Mouse (Mus musculus): ENCODE results near the gene Efcab6. TPM values are rescaled to one million over a fixed set of nuclear protein-coding genes. Genes with fewer than 3 reads are reported as not detected.

Efcab6 gene
- polyA plus RNA-seq, 1 experiment from 2014 or later, result 0.10 TPM

DNA sequence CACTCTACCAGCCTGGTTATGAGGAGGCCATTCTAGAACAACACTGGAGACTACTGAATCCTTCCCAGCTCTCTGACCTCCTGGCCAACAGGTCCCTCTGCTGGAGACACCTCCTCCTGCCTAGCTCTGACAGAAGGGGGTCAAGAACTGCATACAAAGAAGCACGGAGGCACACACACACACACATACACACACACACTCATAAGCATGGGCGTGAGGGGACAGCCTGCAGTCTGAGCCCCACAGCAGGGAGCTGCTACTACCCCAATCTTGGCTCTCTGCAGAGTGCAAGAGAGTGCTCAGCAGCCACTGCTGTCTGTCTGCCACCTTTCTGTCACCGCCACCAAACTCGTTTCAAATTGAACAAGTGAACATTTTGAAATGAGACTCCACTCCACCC lies 67.6 kb downstream of the Efcab6 start:
- Histone ChIP-seq H3K4me2 (replicated peaks) (no peak overlapping the region), H3K27ac (no peak overlapping the region), H3K9ac (no peak overlapping the region), H3K27me3 (replicated peaks) (no peaks in the 10 kb centered on the region), H3K9me3 (no peaks in the 10 kb centered on the region), H3K4me3 (replicated peaks) (no peak overlapping the region), H3K36me3 (no peaks in the 10 kb centered on the region), H3K4me1 (replicated peaks) (peaks cover 5% of the 10 kb centered on the region; the same call in 1 of the 2 replicates)
- 33% methylated on average over 4 of the region's 4 CpGs for WGBS
- ATAC-seq, result no peak

DNA sequence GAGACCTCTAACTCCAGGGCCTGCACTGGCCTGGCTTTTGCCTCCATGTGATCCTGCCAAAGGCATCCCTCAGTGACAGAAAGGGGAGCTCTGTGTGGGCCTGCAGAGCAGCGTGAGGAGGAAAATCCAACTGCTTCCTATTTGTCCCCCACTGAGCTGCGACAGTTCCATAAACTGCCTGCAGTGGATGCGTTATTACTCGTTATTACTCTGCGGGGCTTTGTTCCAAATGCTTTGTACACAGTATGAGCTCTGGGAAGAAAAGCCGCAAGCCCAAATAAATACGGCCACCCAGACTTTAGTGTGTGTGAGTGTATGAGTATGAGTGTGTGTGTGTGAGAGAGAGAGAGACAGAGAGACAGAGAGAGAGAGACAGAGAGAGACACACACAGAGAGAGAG lies 68.3 kb downstream of the Efcab6 start:
- H3K27me3 ChIP-seq (replicated peaks), result no peaks in the 10 kb centered on the region
- WGBS, result 55% methylated on average over 7 of the region's 7 CpGs
- H3K9me3 ChIP-seq, result no peaks in the 10 kb centered on the region
- no peak for ATAC-seq
- no peak overlapping the region for H3K27ac ChIP-seq
- H3K36me3 ChIP-seq, result no peaks in the 10 kb centered on the region
- no peak overlapping the region for H3K4me2 ChIP-seq (replicated peaks)
- H3K4me1 ChIP-seq (replicated peaks), result peaks cover 5% of the 10 kb centered on the region; the same call in 1 of the 2 replicates
- H3K9ac ChIP-seq, result no peak overlapping the region
- no peak overlapping the region for H3K4me3 ChIP-seq (replicated peaks)

DNA sequence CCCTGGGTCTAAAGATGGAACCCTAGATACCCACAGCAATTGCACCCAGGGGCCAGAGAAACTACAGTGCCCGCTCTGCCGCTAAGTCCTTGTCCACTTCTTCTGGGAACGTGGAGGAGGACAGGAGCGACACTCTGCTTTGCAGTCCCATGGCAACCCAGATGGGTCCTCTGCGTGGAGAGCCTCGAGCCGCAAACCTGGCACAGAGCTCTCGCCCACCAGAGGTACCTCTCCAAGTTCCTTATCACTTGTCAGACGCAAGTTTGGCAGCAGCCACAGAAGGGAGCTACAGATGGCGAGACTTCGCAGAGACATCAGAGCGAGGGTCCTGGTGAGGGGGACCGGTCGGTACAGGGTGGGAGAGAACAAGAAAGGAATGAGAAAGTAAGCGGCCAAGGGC lies 73.0 kb downstream of the Efcab6 start:
- no peak overlapping the region for H3K9ac ChIP-seq
- ATAC-seq, result no peak
- H3K36me3 ChIP-seq, result no peaks in the 10 kb centered on the region
- 85% methylated on average over 15 of the region's 15 CpGs for WGBS
- 0 out of 2 replicates have a peak, but pooled peaks cover 5% of the 10 kb centered on the region for H3K4me1 ChIP-seq (replicated peaks)
- no peak overlapping the region for H3K4me2 ChIP-seq (replicated peaks)
- H3K9me3 ChIP-seq, result no peaks in the 10 kb centered on the region
- H3K27me3 ChIP-seq (replicated peaks), result no peaks in the 10 kb centered on the region
- no peak overlapping the region for H3K27ac ChIP-seq
- no peak overlapping the region for H3K4me3 ChIP-seq (replicated peaks)

DNA sequence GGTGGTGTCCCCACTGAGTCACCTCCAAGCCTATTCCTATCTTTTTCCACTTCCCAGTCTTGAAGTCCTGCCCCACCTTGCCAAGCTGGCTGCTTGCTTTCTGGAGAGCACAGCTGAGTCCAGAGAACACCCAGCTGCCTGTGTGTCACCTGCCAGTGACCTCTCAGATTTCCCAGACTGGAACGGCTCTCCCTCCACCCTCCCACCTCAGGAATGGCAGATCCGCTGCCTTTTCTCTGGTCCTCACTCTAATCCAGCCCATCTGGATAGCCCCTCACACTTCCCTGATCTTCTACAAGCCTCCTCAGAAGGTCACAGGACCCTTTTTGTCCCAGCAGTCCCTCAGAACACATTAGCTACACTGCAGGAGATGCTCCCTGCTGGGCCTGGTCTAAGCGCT lies 73.7 kb downstream of the Efcab6 start:
- ATAC-seq, result no peak
- no peak overlapping the region for H3K9ac ChIP-seq
- H3K4me2 ChIP-seq (replicated peaks), result no peak overlapping the region
- 0 out of 2 replicates have a peak, but pooled peaks cover 5% of the 10 kb centered on the region for H3K4me1 ChIP-seq (replicated peaks)
- no peaks in the 10 kb centered on the region for H3K27me3 ChIP-seq (replicated peaks)
- no peaks in the 10 kb centered on the region for H3K36me3 ChIP-seq
- WGBS, result 3% methylated on average over 3 of the region's 3 CpGs
- no peak overlapping the region for H3K27ac ChIP-seq
- no peaks in the 10 kb centered on the region for H3K9me3 ChIP-seq
- no peak overlapping the region for H3K4me3 ChIP-seq (replicated peaks)

- Histone ChIP-seq H3K27ac (no peak overlapping the region), H3K4me3 (replicated peaks) (no peak overlapping the region), H3K9me3 (no peaks in the 10 kb centered on the region), H3K36me3 (no peaks in the 10 kb centered on the region), H3K4me1 (replicated peaks) (0 out of 2 replicates have a peak, but pooled peaks cover 5% of the 10 kb centered on the region), H3K27me3 (replicated peaks) (no peaks in the 10 kb centered on the region), H3K9ac (no peak overlapping the region), H3K4me2 (replicated peaks) (no peak overlapping the region)
- WGBS, result 91% methylated on average over 5 of the region's 5 CpGs
- no peak for ATAC-seq
Observed at GRCm38 (mm10) chr15:83989241-83989640, 75.9 kb downstream of the Efcab6 start.

- 34% methylated on average over 7 of the region's 7 CpGs for WGBS
- H3K27ac ChIP-seq, result no peak overlapping the region
- no peak for ATAC-seq
Observed at GRCm38 (mm10) chr15:83988087-83988486, 77.1 kb downstream of the Efcab6 start.

DNA sequence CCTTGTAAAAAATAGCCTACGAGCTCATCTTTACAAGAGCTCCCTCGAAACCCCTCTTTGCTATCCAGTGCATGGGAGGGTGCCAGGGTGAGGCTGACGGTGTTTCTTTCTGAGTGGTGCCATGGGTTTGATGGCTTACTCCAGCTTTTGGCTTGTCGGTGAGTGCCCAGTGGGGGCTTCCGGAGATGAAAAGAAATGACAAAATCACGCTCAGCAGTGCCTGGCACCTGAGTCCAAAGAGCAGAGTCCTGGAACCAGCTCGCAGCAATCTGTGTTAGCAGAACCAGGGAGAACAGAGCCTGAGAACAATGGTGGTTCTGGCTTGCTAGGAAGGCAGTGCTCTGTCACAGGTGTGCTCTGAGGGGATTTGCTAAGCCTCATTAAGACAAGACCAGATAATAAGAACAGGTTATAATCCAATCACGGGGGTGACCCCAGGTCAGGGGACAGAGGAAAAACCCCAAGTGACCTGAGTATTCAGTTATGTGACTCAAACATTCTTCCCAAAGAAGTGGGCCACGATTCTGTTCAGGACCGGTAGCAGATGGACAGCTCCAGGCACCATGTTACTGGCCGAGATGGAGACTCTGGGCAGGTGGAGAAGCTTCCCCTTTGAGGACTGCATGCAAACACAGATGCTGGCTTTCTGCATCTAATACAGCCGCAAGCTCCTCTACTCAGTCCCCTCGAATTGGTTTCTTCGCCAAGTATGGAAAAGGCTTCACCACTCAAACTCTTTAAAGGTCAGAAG lies 82.8 kb downstream of the Efcab6 start:
- Histone ChIP-seq H3K9me3 (no peaks in the 10 kb centered on the region), H3K4me3 (replicated peaks) (no peak overlapping the region), H3K27me3 (replicated peaks) (no peaks in the 10 kb centered on the region), H3K4me1 (replicated peaks) (no peaks in the 10 kb centered on the region), H3K36me3 (no peaks in the 10 kb centered on the region), H3K4me2 (replicated peaks) (no peak overlapping the region), H3K9ac (no peak overlapping the region), H3K27ac (no peak overlapping the region)
- 63% methylated on average over 14 of the region's 14 CpGs for WGBS
- ATAC-seq, result no peak

More at GRCm38 (mm10) chr15:83988087-83988486, 77.1 kb downstream of the Efcab6 start:
- Histone ChIP-seq H3K27me3 (replicated peaks) (no peaks in the 10 kb centered on the region), H3K4me1 (replicated peaks) (0 out of 2 replicates have a peak, but pooled peaks cover 5% of the 10 kb centered on the region), H3K9me3 (no peaks in the 10 kb centered on the region), H3K9ac (no peak overlapping the region), H3K4me3 (replicated peaks) (no peak overlapping the region), H3K36me3 (no peaks in the 10 kb centered on the region), H3K4me2 (replicated peaks) (no peak overlapping the region)

DNA sequence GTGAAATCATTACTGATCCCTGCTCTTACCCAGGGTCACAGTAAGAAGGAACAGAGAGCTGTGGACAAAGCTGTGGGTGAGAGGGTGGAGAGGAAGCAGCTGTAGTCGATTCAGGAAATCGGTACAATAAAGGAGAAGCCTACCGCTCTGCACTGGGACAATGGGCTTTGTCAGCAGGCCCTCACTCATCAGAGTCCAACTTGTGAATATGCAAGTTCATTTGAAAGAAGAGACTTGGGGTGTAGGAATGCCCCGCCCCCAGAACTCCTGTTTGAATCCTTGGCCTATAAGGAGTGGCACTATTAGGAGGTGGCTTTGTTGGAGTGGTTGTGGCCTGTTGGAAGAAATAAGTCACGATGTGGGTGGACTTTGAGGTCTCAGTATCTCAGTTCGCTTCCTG lies 86.3 kb downstream of the Efcab6 start:
- H3K4me1 ChIP-seq (replicated peaks), result no peaks in the 10 kb centered on the region
- no peak overlapping the region for H3K27ac ChIP-seq
- no peaks in the 10 kb centered on the region for H3K27me3 ChIP-seq (replicated peaks)
- no peak overlapping the region for H3K4me2 ChIP-seq (replicated peaks)
- no peaks in the 10 kb centered on the region for H3K9me3 ChIP-seq
- ATAC-seq, result no peak
- WGBS, result 68% methylated on average over 6 of the region's 6 CpGs
- H3K36me3 ChIP-seq, result no peaks in the 10 kb centered on the region
- H3K9ac ChIP-seq, result no peak overlapping the region
- no peak overlapping the region for H3K4me3 ChIP-seq (replicated peaks)

DNA sequence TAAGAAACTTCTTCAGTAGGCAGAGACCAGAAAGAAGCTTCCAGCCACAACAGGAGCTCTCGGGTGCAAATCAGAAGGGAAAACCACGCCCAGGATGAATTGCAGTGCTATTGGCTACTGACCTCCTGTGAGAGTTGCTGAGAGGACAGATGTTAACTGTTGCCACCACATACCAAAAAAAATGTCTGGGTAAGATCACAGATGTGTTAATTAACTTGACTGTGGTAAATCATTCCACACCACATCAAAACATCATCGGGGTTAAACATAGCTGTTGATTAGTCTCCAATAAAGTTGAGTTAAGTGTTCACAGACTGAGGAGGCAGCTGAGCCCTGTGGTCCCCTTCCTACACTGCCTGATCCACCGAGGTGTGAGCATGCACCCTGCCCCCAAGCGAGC lies 88.1 kb downstream of the Efcab6 start:
- 18% methylated on average over 5 of the region's 5 CpGs for WGBS

GRCm38 (mm10) chr15:83972206-83972605 lies 93.0 kb downstream of the Efcab6 start:
- Histone ChIP-seq H3K4me1 (replicated peaks) (no peaks in the 10 kb centered on the region), H3K27ac (no peak overlapping the region), H3K36me3 (no peaks in the 10 kb centered on the region), H3K27me3 (replicated peaks) (no peaks in the 10 kb centered on the region), H3K4me2 (replicated peaks) (no peak overlapping the region), H3K9ac (no peak overlapping the region), H3K4me3 (replicated peaks) (no peak overlapping the region), H3K9me3 (no peaks in the 10 kb centered on the region)
- ATAC-seq, result no peak
- 71% methylated on average over 9 of the region's 9 CpGs for WGBS

More for the DNA sequence above, 88.1 kb downstream of the Efcab6 start:
- Histone ChIP-seq H3K9me3 (no peaks in the 10 kb centered on the region), H3K9ac (no peak overlapping the region), H3K4me3 (replicated peaks) (no peak overlapping the region), H3K36me3 (no peaks in the 10 kb centered on the region), H3K4me2 (replicated peaks) (no peak overlapping the region), H3K27me3 (replicated peaks) (no peaks in the 10 kb centered on the region), H3K27ac (no peak overlapping the region), H3K4me1 (replicated peaks) (no peaks in the 10 kb centered on the region)
- no peak for ATAC-seq

GRCm38 (mm10) chr15:83967802-83968201 lies 97.4 kb downstream of the Efcab6 start:
- ATAC-seq, result no peak
- Histone ChIP-seq H3K4me1 (replicated peaks) (no peaks in the 10 kb centered on the region), H3K27ac (no peak overlapping the region), H3K36me3 (no peaks in the 10 kb centered on the region), H3K27me3 (replicated peaks) (no peaks in the 10 kb centered on the region), H3K9ac (no peak overlapping the region), H3K4me2 (replicated peaks) (no peak overlapping the region), H3K9me3 (no peaks in the 10 kb centered on the region), H3K4me3 (replicated peaks) (no peak overlapping the region)
- WGBS, result 84% methylated on average over 12 of the region's 12 CpGs

DNA sequence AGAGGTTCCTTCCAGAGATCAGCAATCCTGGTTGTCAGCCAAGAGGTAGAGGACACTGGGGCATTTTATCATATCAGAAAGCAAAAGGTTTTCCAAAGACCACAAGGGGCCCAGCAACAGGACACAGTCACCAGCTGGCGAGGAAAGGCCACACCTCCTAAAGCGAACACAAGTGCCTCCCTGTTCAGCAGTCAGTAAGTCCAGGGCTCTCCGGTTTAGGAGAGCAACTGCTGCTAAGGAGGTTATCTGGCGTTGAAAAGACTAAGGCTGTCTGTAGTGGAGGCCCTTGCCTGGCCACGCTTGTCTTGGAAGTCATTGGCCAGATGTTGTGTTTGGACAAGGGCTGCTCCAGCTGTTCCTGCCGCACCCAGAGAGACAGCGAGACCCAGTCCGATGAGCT lies 100.1 kb downstream of the Efcab6 start:
- no peak for ATAC-seq
- H3K27me3 ChIP-seq (replicated peaks), result no peaks in the 10 kb centered on the region
- H3K9ac ChIP-seq, result no peak overlapping the region
- H3K4me1 ChIP-seq (replicated peaks), result no peaks in the 10 kb centered on the region; the same call in 1 of the 2 replicates
- no peak overlapping the region for H3K27ac ChIP-seq
- H3K9me3 ChIP-seq, result no peaks in the 10 kb centered on the region
- WGBS, result 48% methylated on average over 8 of the region's 8 CpGs
- no peaks in the 10 kb centered on the region for H3K36me3 ChIP-seq
- H3K4me3 ChIP-seq (replicated peaks), result no peak overlapping the region
- no peak overlapping the region for H3K4me2 ChIP-seq (replicated peaks)

GRCm38 (mm10) chr15:83958376-83958775 lies 106.8 kb downstream of the Efcab6 start:
- ATAC-seq, result no peak
- no peak overlapping the region for H3K4me2 ChIP-seq (replicated peaks)
- 76% methylated on average over 3 of the region's 3 CpGs for WGBS

More at GRCm38 (mm10) chr15:83958376-83958775, 106.8 kb downstream of the Efcab6 start:
- Histone ChIP-seq H3K9ac (no peak overlapping the region), H3K27ac (no peak overlapping the region), H3K4me1 (replicated peaks) (no peaks in the 10 kb centered on the region; the same call in 1 of the 2 replicates), H3K4me3 (replicated peaks) (no peak overlapping the region), H3K9me3 (no peaks in the 10 kb centered on the region), H3K27me3 (replicated peaks) (no peaks in the 10 kb centered on the region), H3K36me3 (no peaks in the 10 kb centered on the region)
